Mouse (Mus musculus) neural tube, embryonic 11.5 days (tissue): ENCODE measurements around the gene Srgap1. TPM values are rescaled to one million over a fixed set of nuclear protein-coding genes. Genes with fewer than 3 reads are reported as not detected.

ENCODE experiments used
- ATAC-seq: fragments of 200-750 bp; cut with Nextera tagmentation; 2 replicates; pipeline ENCODE4 v1.8.0; 2017; ENCODE audit warnings: moderate number of reproducible peaks, mild to moderate bottlenecking, moderate TSS enrichment, moderate library complexity; ENCODE audit not compliant: insufficient read depth, low FRiP score, low TSS enrichment
- DNase-seq: peaks from one replicate; pipeline ENCODE4 v3.0.0-alpha.2; 2015; ENCODE audit warnings: low spot score
- H3K27ac ChIP-seq: fragments of 300-500 bp; sonication (generic); 2 replicates; pipeline ENCODE4 v1.5.1; 2014; ENCODE audit warnings: low read depth, mild to moderate bottlenecking, low read length
- H3K27me3 ChIP-seq: fragments of 300-500 bp; sonication (generic); 2 replicates; pipeline ENCODE4 v1.6.1; 2014; ENCODE audit warnings: mild to moderate bottlenecking, low read length, mixed read lengths; ENCODE audit not compliant: control insufficient read depth, insufficient read depth
- H3K36me3 ChIP-seq: fragments of 300-500 bp; sonication (generic); 2 replicates; pipeline ENCODE4 v1.6.1; 2014; ENCODE audit warnings: mild to moderate bottlenecking, low read length, moderate library complexity, mixed read lengths; ENCODE audit not compliant: control insufficient read depth, insufficient read depth
- H3K4me1 ChIP-seq: fragments of 300-500 bp; sonication (generic); 2 replicates; pipeline ENCODE4 v1.6.1; 2014; ENCODE audit warnings: low read length, mixed read lengths; ENCODE audit not compliant: control insufficient read depth, insufficient read depth
- H3K4me2 ChIP-seq: fragments of 300-500 bp; sonication (generic); 2 replicates; pipeline ENCODE4 v1.6.1; 2014; ENCODE audit warnings: low read depth, mild to moderate bottlenecking, moderate library complexity
- H3K4me3 ChIP-seq: fragments of 300-500 bp; sonication (generic); 2 replicates; pipeline ENCODE4 v1.5.1; 2014; ENCODE audit warnings: low read depth, low read length
- H3K9ac ChIP-seq: fragments of 300-500 bp; sonication (generic); 2 replicates; pipeline ENCODE4 v1.6.1; 2014; ENCODE audit warnings: mild to moderate bottlenecking, low read length
- H3K9me3 ChIP-seq: fragments of 300-500 bp; sonication (generic); 2 replicates; pipeline ENCODE4 v1.6.1; 2016; ENCODE audit warnings: low read length; ENCODE audit not compliant: control insufficient read depth
- WGBS: fragments of 180-500 bp; shearing (Covaris S2); extraction: QIAGEN DNeasy Blood & Tissue Kit; methylation state at CpG from one replicate; pipeline ENCODE4 v1.1.7; 2014; 5-methylcytosine and 5-hydroxymethylcytosine counted together
- polyA plus RNA-seq: library from polyadenylated mRNA; unstranded; fragments of >200 nt; fragmentation: Nextera tagmentation; extraction: Ambion mirVana; gene quantifications from 2 replicates; pipeline ENCODE4 v1.2.1, GENCODE M21; 2014

Srgap1 gene
- polyA plus RNA-seq, 1 experiment from 2014 or later = 11.0 TPM

DNA sequence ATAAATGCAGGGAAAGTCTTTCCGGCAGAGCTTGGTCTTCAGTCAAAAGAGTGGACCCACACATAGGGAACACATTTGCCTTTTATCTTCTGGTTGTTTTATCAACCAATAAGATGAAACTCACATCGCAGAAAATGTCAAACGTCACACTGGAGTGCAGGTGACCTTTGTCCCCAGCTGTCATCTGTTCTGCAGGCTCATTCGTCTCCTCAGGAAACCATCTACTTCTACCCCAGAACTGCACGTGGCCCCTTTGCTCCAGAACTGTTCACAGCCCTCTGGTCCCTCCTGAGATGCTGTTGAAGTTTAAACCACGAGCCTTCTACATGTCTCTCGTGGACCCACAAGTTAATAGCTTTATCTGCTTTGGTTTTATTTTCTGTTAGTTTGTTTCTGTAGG lies 168.3 kb downstream of the Srgap1 start:
- Histone ChIP-seq H3K36me3 (no peaks in the 10 kb centered on the region), H3K4me3 (no peak overlapping the region), H3K27me3 (no peaks in the 10 kb centered on the region), H3K27ac (no peak overlapping the region), H3K4me1 (0 out of 2 replicates have a peak, but pooled peaks cover 2% of the 10 kb centered on the region), H3K9ac (no peak overlapping the region), H3K4me2 (no peak overlapping the region), H3K9me3 (no peaks in the 10 kb centered on the region)
- WGBS = 39% methylated on average over 7 of the region's 7 CpGs
- no peak for ATAC-seq
- no peak for DNase-seq

DNA sequence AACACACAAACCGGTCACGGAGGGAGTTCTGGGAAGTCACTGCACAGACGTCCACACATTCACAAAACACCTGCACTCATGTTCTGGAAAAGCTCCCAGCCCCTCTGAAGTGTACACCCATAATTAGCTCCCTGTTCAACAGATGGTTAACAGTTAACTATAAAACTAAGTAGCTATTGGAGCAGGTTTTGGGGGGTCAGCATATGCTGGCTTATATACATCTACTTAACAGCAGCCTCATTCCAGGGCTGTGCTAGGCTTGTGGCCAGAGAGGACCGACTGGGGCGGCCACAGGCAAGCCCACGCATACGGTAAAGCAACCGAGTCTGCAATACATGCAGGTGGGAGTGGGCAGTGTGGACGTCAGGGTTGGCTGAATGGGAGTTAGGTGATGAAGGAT lies 169.2 kb downstream of the Srgap1 start:
- WGBS = 77% methylated on average over 9 of the region's 9 CpGs
- no peak for ATAC-seq
- H3K27me3 ChIP-seq = no peaks in the 10 kb centered on the region
- no peak overlapping the region for H3K4me2 ChIP-seq
- H3K9me3 ChIP-seq = no peaks in the 10 kb centered on the region
- 0 out of 2 replicates have a peak, but pooled peaks cover 2% of the 10 kb centered on the region for H3K4me1 ChIP-seq
- H3K9ac ChIP-seq = no peak overlapping the region
- no peak for DNase-seq
- H3K27ac ChIP-seq = no peak overlapping the region
- no peaks in the 10 kb centered on the region for H3K36me3 ChIP-seq
- no peak overlapping the region for H3K4me3 ChIP-seq

DNA sequence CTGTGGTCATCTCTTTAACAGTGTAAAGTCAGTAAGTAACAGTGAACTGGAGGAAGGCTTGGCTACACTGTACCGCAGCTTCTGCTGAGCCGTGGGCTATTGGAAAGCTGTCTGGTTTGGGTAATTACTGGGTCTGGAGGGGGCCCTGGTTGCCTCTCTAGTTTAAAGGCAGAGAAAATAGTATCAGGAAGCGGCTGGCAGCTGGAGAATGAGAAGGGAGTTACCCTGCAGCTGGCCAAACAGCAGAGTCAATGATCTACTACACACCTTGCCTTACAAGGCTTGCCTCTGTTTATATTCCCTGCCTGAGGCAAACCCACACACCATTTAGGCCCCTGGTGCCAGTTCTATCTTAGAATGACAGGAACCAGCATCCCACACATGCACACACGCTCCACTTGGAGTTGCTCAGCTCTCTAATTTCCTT lies 174.0 kb downstream of the Srgap1 start:
- Histone ChIP-seq H3K9me3 (no peaks in the 10 kb centered on the region), H3K4me3 (no peak overlapping the region), H3K4me2 (no peak overlapping the region), H3K9ac (no peak overlapping the region), H3K27me3 (no peaks in the 10 kb centered on the region), H3K4me1 (no peaks in the 10 kb centered on the region), H3K27ac (no peak overlapping the region), H3K36me3 (peaks cover 4% of the 10 kb centered on the region)
- 37% methylated on average over 4 of the region's 4 CpGs for WGBS
- DNase-seq (no peak), ATAC-seq (no peak)

DNA sequence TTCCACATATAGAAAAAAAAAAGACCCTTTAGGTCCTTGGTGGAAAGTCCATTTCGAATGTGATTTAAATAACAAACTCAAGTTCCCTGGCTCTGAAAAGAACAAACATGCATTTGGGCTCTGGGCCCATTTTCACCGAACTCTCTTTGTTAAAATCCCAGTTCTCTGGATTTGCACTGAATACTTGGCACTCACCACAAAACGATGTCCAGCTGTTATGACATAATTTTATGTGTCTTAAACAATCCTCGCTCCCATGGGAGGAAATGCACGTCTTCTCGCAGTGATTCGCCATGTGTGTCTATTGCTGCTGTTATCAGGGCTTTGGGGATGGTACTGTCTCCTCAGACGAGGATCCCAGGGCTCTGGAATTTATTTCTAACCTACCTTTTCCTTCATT lies 177.2 kb downstream of the Srgap1 start:
- WGBS = 84% methylated on average over 8 of the region's 8 CpGs
- Histone ChIP-seq H3K4me2 (no peak overlapping the region), H3K4me3 (no peak overlapping the region), H3K27ac (no peak overlapping the region), H3K9me3 (no peaks in the 10 kb centered on the region), H3K36me3 (peaks cover 4% of the 10 kb centered on the region), H3K9ac (no peak overlapping the region), H3K4me1 (no peaks in the 10 kb centered on the region), H3K27me3 (no peaks in the 10 kb centered on the region)
- ATAC-seq (no peak), DNase-seq (no peak)

DNA sequence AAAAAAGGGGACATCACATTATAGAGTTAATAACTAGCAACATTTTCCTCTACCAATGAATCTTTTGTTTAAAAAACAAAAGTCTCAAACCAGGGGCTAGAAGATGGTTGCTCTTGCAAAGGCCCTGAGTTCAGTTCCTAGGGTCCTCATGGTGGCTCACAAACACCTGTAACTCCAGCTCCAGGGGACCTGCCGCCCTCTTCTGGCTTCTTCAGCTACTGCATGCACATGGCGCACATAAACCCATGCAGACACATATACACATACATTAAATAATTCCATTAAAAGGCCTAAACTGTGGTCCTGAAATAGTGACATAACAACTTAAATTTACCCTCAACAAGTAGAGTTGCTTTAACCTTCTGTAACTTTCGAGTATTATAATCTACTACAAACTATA lies 178.9 kb downstream of the Srgap1 start:
- DNase-seq = no peak
- Histone ChIP-seq H3K27ac (no peak overlapping the region), H3K4me3 (no peak overlapping the region), H3K27me3 (no peaks in the 10 kb centered on the region), H3K9me3 (no peaks in the 10 kb centered on the region), H3K4me2 (no peak overlapping the region), H3K4me1 (no peaks in the 10 kb centered on the region), H3K9ac (no peak overlapping the region), H3K36me3 (peaks cover 4% of the 10 kb centered on the region)
- 92% methylated on average over 3 of the region's 3 CpGs for WGBS
- ATAC-seq = no peak

DNA sequence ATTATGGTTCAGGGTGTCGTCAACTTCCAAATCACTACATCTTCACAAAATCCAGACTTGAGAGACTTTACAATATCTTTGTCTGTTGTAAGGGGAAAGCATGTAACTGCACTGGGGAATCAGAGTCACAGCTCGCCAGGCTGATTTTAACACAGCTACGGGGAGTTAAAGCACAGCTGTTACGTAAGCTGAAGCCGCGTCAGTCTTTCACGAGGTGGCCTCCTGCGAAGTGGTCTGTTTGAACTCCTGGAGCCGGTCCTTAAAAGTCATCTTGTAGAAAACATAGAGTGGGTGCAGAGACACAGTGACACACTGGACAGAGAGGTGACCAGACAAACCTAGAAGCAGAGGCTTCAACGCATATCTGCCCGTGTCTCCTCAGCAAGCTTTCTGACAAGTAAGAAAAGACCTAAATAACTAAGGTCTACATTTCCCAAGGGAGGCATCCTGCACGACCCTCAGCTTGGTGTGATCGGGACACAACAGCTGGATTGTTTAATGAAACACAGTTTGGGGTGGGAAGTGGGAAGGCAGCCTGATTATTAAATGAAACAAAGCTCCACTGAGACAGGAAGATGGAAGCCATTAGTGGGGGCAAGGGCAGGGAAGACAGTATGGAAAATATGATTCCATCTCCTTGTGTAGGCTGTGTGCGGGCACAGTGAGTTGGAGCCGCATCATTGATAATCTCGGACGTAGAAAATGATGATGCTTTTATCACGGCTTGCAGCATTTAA lies 181.4 kb downstream of the Srgap1 start:
- WGBS = 62% methylated on average over 18 of the region's 18 CpGs
- no peaks in the 10 kb centered on the region for H3K4me1 ChIP-seq
- H3K36me3 ChIP-seq = peaks cover 4% of the 10 kb centered on the region
- H3K4me2 ChIP-seq = no peak overlapping the region
- H3K4me3 ChIP-seq = no peak overlapping the region
- ATAC-seq (no peak), DNase-seq (no peak)
- no peak overlapping the region for H3K27ac ChIP-seq
- no peaks in the 10 kb centered on the region for H3K9me3 ChIP-seq
- H3K27me3 ChIP-seq = no peaks in the 10 kb centered on the region
- H3K9ac ChIP-seq = no peak overlapping the region

DNA sequence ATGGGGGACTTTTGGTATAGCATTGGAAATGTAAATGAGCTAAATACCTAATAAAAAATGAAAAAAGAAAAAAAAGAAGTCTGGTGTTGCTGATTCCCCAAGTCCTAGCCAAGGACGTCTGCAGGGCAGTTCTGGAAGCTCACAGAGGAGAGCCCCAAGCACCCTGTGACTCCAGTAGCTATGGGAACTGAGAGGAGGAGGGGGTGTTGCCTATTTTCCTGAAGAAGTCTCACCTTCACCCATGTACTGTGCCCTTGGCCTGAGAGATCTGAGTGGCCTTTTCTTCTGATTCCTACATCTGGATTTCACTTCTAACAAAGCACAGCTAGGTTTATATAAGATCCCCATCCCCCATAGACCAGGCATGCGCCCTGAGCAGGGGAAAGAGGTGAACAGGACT lies 186.2 kb downstream of the Srgap1 start:
- H3K27ac ChIP-seq = no peak overlapping the region
- H3K4me3 ChIP-seq = no peak overlapping the region
- no peaks in the 10 kb centered on the region for H3K27me3 ChIP-seq
- H3K36me3 ChIP-seq = no peaks in the 10 kb centered on the region
- peaks cover 8% of the 10 kb centered on the region; the same call in 1 of the 2 replicates for H3K4me1 ChIP-seq
- H3K4me2 ChIP-seq = no peak overlapping the region
- peak; percentile 35; the same call in 1 of the 2 replicates for ATAC-seq
- no peak overlapping the region for H3K9ac ChIP-seq
- no peak for DNase-seq
- no peaks in the 10 kb centered on the region for H3K9me3 ChIP-seq
- 53% methylated on average over 2 of the region's 2 CpGs for WGBS

DNA sequence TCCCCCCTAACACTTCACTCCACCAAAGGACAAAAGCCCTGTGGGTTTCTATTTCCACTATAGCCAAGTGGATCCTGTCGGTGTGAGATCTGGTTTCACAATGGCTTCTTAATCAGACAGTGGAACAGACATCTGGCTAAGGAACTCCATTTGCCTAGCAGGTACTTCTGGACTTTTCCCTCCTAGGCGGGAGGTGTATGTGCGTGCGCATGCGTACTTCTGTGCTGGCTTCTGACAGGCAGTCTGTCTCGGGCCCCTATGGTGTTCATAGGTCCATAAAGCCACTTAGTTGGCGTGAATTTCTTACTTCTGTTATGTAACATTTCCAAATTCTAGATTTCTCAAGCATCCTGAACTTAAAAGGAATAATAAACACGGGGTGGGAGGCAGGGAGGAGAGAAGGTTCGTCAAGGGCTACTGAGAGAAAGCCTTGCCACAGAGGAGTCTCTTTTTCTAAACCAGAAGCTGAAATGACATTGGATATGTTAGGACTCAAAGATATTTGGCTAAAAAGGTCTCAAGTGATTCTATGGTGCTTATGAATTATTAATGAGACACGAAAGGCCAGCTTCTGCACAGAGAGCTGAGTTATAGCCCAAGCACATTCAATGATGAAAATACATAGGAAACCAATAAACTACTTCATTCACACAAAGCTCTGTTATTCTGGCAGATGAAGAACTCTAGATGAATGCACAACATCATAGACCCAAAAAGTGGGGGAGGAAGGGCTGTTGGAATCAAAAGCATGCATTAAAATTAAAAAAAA lies 187.1 kb downstream of the Srgap1 start:
- Histone ChIP-seq H3K4me3 (no peak overlapping the region), H3K4me1 (peaks cover 8% of the 10 kb centered on the region; the same call in 1 of the 2 replicates), H3K36me3 (no peaks in the 10 kb centered on the region), H3K27me3 (no peaks in the 10 kb centered on the region), H3K9ac (no peak overlapping the region), H3K4me2 (no peak overlapping the region), H3K27ac (no peak overlapping the region), H3K9me3 (no peaks in the 10 kb centered on the region)
- DNase-seq = no peak
- WGBS = 70% methylated on average over 10 of the region's 10 CpGs
- ATAC-seq = 0 out of 2 replicates have a peak, but pooled peaks have one; percentile 20
